15 mouse cellular contexts compared by ENCODE assay signal in genomic region chr1:181420080-181420536, GRCm38 (mm10).
DNase-seq lines count a peak whose midpoint lies in the region; ATAC-seq and TF ChIP-seq lines count a peak whose summit lies in the region.
"Had no signal": no experiment of that assay in that cellular context is flagged by ENCODE, and none has a peak within 500 bp of the region (broad histone marks: within the 10 kb centered on the region; RNA-seq: fewer than 3 reads in every experiment).

No protein-coding gene starts in this region.

- peak; percentile 5 for DNase-seq in gastrocnemius, adult 18-20 months (ENCODE audit: low spot score)
- DNase-seq in gastrocnemius, postnatal 36 days: no peak
- DNase-seq in left cerebral cortex, postnatal 14 days (ENCODE audit: low spot score in 2 of 2): peak; percentile 52 to 53
- no peak for DNase-seq in left cerebral cortex, adult 18-20 months (ENCODE audit: low spot score in 2 of 2)
- peak; percentile 19 for DNase-seq in Muller cell, postnatal 12 days (ENCODE audit: inconsistent ontology term)
- DNase-seq in brain, embryonic 14.5 days (ENCODE audit: low read depth): peak; percentile 92
- DNase-seq: adrenal gland, adult 8-10 months; cerebellum, adult 11 months; right cerebral cortex, postnatal 4 days had no signal

- ATAC-seq in intestine, embryonic 16.5 days: no peak

- no peaks in the 10 kb centered on the region for H3K9me3 ChIP-seq in intestine, embryonic 16.5 days (ENCODE audit: control insufficient read depth, low read length)
- H3K9me3 ChIP-seq: embryonic facial prominence, embryonic 13.5 days; kidney, embryonic 15.5 days had no signal

- no peak for TF ChIP-seq POLR2A in brain, embryonic 14.5 days (IDR thresholded peaks at IDR 0.05; ENCODE audit: borderline replicate concordance, extremely low read depth, insufficient read depth, insufficient read length, poor library complexity, severe bottlenecking)

- no peaks in the 10 kb centered on the region for H3K27me3 ChIP-seq in intestine, embryonic 16.5 days (replicated peaks; ENCODE audit: control insufficient read depth, insufficient read depth, low read length)
- H3K27me3 ChIP-seq: embryonic facial prominence, embryonic 13.5 days; kidney, embryonic 15.5 days had no signal

- 52% methylated on average over 11 of the region's 11 CpGs for WGBS in intestine, embryonic 16.5 days

- H3K4me2 ChIP-seq in intestine, embryonic 16.5 days (ENCODE audit: low read depth, low read length): no peak overlapping the region
- H3K4me2 ChIP-seq: embryonic facial prominence, embryonic 13.5 days; heart, embryonic 11.5 days; kidney, embryonic 15.5 days had no signal

- TF ChIP-seq CTCF in brain, embryonic 14.5 days (IDR thresholded peaks at IDR 0.05; ENCODE audit: borderline replicate concordance, extremely low read depth, insufficient read depth, insufficient read length): no peak

- no peak overlapping the region for H3K27ac ChIP-seq in intestine, embryonic 16.5 days (ENCODE audit: low read length)
- H3K27ac ChIP-seq: embryonic facial prominence, embryonic 13.5 days; kidney, embryonic 15.5 days; liver, embryonic 14.5 days; stomach, postnatal 0 days had no signal

- no peak overlapping the region for H3K9ac ChIP-seq in intestine, embryonic 16.5 days (ENCODE audit: low read depth, low read length)
- H3K9ac ChIP-seq: embryonic facial prominence, embryonic 13.5 days; kidney, embryonic 15.5 days; liver, embryonic 14.5 days had no signal

- intact Hi-C loops in gastrocnemius, postnatal 36 days (cut with DNase I): no loop called here
- intact Hi-C loops in left cerebral cortex, postnatal 14 days (cut with DNase I): no loop called here

- H3K36me3 ChIP-seq in intestine, embryonic 16.5 days (ENCODE audit: control insufficient read depth, insufficient read depth, low read length): no peaks in the 10 kb centered on the region
- H3K36me3 ChIP-seq: embryonic facial prominence, embryonic 13.5 days; kidney, embryonic 15.5 days had no signal

- H3K4me3 ChIP-seq in intestine, embryonic 16.5 days (ENCODE audit: low read length): no peak overlapping the region
- H3K4me3 ChIP-seq: embryonic facial prominence, embryonic 13.5 days; kidney, embryonic 15.5 days had no signal

- peaks cover 6% of the 10 kb centered on the region; the same call in 1 of the 2 replicates for H3K4me1 ChIP-seq in intestine, embryonic 16.5 days (ENCODE audit: control insufficient read depth, insufficient read depth, low read length)

Comparison
In these comparisons a context has a peak if more than half of its experiments do, and no peak if none do; other contexts are left out.
1. DNase-seq: peak in gastrocnemius, adult 18-20 months (single experiment), left cerebral cortex, postnatal 14 days (2 of 2), Muller cell, postnatal 12 days (single experiment) and brain, embryonic 14.5 days (single experiment); none in gastrocnemius, postnatal 36 days (0 of 2) and left cerebral cortex, adult 18-20 months (0 of 2).